Mouse (Mus musculus): ENCODE measurements around the gene Nacc1.

Nacc1 gene

DNA sequence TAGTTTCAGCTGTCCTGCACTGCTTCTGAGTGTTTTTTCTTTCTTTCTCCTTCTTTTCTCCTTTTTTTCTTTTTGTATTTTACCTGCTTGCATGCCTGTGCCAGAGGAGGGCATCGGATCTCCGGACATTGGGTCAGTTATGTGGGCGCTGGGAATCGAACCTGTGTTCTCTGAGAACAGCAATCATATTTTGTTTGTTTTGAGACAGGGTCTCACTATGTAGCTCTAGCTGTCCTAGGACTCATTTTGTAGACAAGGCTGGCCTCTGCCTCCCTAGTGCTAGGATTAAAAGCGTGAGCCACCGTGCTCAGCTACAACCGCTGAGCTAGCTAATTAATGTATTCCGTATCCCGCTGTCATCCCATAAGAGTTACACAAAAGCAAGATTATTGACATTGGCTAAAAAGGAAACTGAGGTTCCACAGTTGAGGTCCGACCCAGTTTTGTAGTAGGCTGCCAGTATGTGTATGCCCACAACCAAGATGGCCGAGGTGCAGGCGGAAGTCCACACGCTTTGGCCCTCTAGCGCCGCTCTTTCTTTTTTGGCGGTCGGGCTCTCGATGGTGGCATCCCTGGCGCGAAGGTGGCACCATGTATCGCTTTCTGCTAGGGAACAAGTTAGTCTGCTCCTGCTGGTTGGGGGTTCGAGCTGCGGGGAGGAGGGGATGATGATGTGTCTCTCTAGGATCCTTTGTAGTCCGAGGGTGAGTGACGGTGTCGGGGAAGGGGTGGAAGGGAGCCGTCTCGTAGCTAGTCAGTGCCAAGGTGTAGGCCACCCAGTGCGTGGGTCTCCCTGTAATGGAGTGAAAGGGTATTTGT is 22.9 kb downstream of the Nacc1 start:
- in situ Hi-C loops (cut with MboI, MseI) = no loop called here

- in situ Hi-C loops (cut with MboI, MseI) = no loop called here
These were observed 24.0 kb downstream of the Nacc1 start for GRCm38 (mm10) chr8:84663483-84664327.

GRCm38 (mm10) chr8:84662581-84663065 is 25.0 kb downstream of the Nacc1 start, which contains the start of gene Ier2:
TSS of gene Ier2 (minus strand) at chr8:84662852.
- in situ Hi-C loops (cut with MboI, MseI) = no loop called here

- in situ Hi-C loops (cut with MboI, MseI) = no loop called here
These were observed 25.6 kb downstream of the Nacc1 start for GRCm38 (mm10) chr8:84661961-84662571.

- in situ Hi-C loops (cut with MboI, MseI) = no loop called here
These were observed 26.2 kb downstream of the Nacc1 start for GRCm38 (mm10) chr8:84661458-84661871.

DNA sequence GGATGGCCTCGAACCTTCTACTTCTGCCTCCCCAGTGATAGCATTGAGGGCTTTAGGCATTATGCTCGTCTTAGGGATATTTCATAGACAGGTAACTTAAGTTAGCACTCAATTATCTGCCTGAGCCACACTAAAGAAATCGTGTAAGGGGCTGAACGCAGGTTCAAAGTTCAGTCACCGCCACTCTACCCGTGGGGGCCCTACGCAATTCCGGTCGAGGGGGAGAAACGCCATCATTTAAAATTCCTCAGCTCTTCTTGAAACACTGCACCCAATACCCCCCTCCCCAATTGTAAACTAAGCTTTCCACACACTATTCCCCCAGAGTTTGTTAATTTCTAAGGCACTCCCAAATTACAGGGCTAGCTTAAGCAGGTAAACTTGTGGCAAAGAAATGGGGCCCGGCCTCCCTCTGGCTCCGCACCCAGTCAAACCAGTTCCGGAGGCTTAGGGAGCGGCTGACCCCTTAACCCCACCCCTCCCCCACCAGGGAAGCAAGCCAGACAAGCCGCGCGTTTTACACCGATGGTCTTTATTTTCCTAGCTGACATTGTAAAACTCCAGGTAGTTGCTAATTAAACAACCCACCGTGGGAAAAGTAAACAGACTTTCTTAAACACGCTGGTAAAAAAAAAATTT is 26.7 kb downstream of the Nacc1 start:
- in situ Hi-C loops (cut with MboI, MseI) = no loop called here

GRCm38 (mm10) chr8:84659936-84660818 is 27.5 kb downstream of the Nacc1 start:
- in situ Hi-C loops (cut with MboI, MseI) = no loop called here

DNA sequence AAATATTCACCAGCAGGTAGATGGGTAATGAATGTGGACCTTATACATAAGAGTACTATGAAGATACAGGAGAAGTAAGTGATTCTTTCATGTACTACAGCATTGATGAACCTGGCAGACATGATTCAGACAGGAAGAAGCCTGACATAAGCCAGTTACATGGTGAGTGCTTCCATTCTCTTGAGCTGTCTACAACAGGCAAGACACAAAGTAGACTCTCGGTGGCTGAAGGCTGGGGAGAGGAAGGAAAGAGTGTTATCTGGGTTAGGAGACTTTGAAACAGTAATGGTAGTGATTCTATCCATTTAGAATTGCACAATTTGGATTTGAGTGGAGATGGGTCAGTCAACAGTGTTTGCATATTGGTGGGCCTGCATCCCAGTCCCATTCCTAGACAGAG is 28.7 kb downstream of the Nacc1 start:
- in situ Hi-C loops (cut with MboI, MseI) = no loop called here

- in situ Hi-C loops (cut with MboI, MseI) = no loop called here
These were observed 30.0 kb downstream of the Nacc1 start for GRCm38 (mm10) chr8:84657680-84658079.

DNA sequence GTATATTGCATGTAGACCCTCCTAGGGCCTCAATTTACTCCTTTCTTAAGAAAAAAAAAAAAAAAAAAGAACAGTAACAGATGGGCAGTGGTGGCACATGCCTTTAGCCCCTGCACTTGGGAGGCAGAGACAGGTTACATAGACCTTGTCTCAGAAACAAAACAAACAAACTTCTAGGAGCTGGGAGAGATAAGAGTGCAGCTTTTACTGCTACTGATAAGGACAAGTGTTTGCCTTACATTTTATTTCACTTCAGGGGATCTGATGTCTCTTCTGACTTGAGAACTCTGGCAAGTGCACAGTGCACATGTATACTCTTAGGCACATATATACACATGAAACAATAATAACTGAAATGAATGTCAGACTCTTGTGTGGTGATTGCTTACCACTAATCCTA is 30.5 kb downstream of the Nacc1 start:
- in situ Hi-C loops (cut with MboI, MseI) = no loop called here

- in situ Hi-C loops (cut with MboI, MseI) = no loop called here
These were observed 31.0 kb downstream of the Nacc1 start for GRCm38 (mm10) chr8:84656641-84657126.

GRCm38 (mm10) chr8:84656191-84656525 is 31.5 kb downstream of the Nacc1 start:
- in situ Hi-C loops (cut with MboI, MseI) = no loop called here

DNA sequence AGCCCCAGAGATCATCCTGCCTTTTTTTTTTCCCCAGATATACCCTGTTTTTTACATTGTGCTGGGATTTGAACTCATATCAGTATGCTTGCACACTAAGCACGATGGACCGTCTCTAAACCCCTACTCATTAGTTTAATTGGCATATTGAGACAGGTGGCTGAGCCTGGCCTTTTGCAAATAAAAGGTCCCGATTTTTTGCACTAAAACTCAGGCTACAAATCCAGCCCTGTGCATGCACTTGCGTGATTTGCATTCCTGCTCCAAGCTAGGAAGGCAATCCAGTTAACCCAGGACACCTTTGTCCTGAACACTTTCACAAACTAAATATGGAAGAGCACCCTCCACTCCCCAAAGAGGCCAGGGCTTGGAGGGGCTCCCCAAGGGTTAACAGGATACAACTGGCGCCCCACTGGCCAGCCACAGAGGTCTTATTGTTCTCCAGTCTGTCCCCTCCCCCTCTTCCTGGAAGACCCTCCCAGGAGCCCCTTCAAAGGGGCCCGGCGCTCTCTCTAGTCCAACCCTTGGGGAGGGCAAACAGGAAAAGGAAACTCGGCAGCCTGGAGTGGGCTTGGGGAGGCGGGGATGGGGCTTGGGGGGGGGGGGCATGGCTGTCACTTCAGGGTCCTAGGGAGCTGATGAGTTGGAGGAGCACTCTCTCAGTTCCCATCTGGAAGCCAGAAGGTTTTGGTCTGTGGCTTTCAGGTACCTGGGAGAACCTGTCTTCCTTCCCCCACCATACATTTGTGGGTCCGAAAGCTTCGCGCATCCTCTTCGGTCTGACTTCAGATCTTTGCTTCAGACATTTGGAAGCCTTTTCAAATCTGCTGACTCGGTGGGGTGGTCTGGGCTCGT is 32.1 kb downstream of the Nacc1 start:
- in situ Hi-C loops (cut with MboI, MseI) = no loop called here

- in situ Hi-C loops (cut with MboI, MseI) = no loop called here
These were observed 33.1 kb downstream of the Nacc1 start for GRCm38 (mm10) chr8:84654597-84654996.

GRCm38 (mm10) chr8:84653092-84653631 is 34.5 kb downstream of the Nacc1 start:
- in situ Hi-C loops (cut with MboI, MseI) = no loop called here

DNA sequence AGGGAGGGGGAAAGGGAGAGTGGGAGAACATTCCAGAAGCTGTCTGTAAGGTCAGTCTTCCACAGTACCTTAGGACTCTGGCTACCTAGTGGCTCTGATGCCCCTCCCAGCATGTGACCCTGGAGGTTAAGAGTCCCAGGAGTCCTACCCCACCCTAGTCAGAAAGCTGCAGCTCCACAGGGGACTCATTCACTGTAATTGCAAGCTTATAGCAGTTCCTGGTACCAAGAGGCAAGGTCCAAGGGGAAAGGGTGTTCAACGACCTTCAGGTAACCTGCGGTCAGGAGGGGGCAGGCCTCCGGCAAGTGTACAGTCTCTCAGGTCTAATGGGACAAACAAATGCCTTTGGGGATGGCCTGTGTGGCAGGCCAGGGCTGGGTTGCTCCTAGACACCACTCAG is 37.4 kb downstream of the Nacc1 start:
- in situ Hi-C loops (cut with MboI, MseI) = no loop called here

GRCm38 (mm10) chr8:84647461-84647901 is 40.2 kb downstream of the Nacc1 start:
- in situ Hi-C loops (cut with MboI, MseI) = no loop called here

GRCm38 (mm10) chr8:84646800-84647199 is 40.9 kb downstream of the Nacc1 start:
- in situ Hi-C loops (cut with MboI, MseI) = no loop called here

- in situ Hi-C loops (cut with MboI, MseI) = no loop called here
These were observed 44.6 kb downstream of the Nacc1 start for GRCm38 (mm10) chr8:84643019-84643418.

Measured in T-helper 1 cell (primary cell).